Mouse (Mus musculus): ENCODE measurements around the gene Lamtor1.

- TF ChIP-seq CTCF (IDR thresholded peaks at IDR 0.05; ENCODE audit: insufficient read depth, low read length), result no peak
- TF ChIP-seq POLR2A (IDR thresholded peaks at IDR 0.05; ENCODE audit: borderline replicate concordance, extremely low read depth, low read depth, low read length), result no peak
Measured at GRCm38 (mm10) chr7:101895695-101896094, 10.0 kb upstream of the Lamtor1 start.
